Mouse (Mus musculus) ES-Bruce4 (cell line): ENCODE data around the gene Tunar.

Source experiments
- CTCF ChIP-seq: IDR thresholded peaks from one replicate; pipeline ENCODE4 v1.8.1; 2011; ENCODE audit warnings: low read depth, low read length
- EP300 ChIP-seq: IDR thresholded peaks from 2 replicates; pipeline ENCODE4 v1.6.1; 2011; ENCODE audit warnings: low read depth, low read length; ENCODE audit not compliant: insufficient read depth
- POLR2A ChIP-seq: IDR thresholded peaks from one replicate; pipeline ENCODE4 v1.8.1; 2011; ENCODE audit warnings: low read length; ENCODE audit not compliant: insufficient read depth

GRCm38 (mm10) chr12:105336421-105337289, 3.0 kb downstream of the Tunar start:
- no peak for TF ChIP-seq POLR2A
- 0 out of 2 replicates have a peak, but pooled peaks have one; percentile 7 for TF ChIP-seq EP300
- no peak for TF ChIP-seq CTCF
